Mouse (Mus musculus): ENCODE results near the gene Map3k14.

DNA sequence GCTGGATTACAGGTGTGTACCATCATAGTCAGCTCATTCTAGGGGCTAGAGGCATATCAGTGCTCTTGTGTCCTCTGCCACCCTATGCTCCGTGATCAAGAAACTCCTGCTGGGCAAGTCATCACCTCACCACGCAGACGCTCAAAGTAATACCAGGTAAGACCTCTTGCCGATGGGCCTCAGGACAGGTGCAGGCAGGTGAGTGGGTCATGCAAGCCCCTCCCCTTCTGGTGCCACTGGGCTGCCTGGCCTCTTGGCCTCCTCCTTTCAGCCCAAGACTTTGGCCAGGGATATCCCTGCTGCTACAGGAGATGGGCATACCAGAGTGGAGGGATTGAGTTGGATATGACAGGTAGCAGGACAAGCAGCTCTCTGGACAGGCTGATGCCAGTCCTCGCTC, 48.0 kb downstream of the Map3k14 start:
- no peak for TF ChIP-seq CTCF (IDR thresholded peaks at IDR 0.05)
- no peak for TF ChIP-seq POLR2A (IDR thresholded peaks at IDR 0.05; ENCODE audit: insufficient read depth, low read depth, low read length)
- TF ChIP-seq EP300 (IDR thresholded peaks at IDR 0.05; ENCODE audit: insufficient read depth, low read depth, low read length), result no peak
